Mouse (Mus musculus) skeletal muscle tissue, postnatal 0 days (tissue): ENCODE results near the gene Sp3. TPM values are rescaled to one million over a fixed set of nuclear protein-coding genes. Genes with fewer than 3 reads are reported as not detected.

Experiments used
- microRNA-seq, 2 experiments: library from miRNA; unstranded; fragments of <30 nt; microRNA quantifications; one replicate each; pipeline ENCODE4; 2016
- polyA plus RNA-seq: library from polyadenylated mRNA; unstranded; fragments of >200 nt; fragmentation: Nextera tagmentation; extraction: Ambion mirVana; gene quantifications from 2 replicates; pipeline ENCODE4 v1.2.1, GENCODE M21; 2015

The Sp3 gene
- polyA plus RNA-seq = 23.7 and 24.2 TPM in 2 replicates

GRCm38 (mm10) chr2:72980337-72981074, at the start of gene Sp3:
Gene Sp3 (minus strand): TSS chr2:72980446.

DNA sequence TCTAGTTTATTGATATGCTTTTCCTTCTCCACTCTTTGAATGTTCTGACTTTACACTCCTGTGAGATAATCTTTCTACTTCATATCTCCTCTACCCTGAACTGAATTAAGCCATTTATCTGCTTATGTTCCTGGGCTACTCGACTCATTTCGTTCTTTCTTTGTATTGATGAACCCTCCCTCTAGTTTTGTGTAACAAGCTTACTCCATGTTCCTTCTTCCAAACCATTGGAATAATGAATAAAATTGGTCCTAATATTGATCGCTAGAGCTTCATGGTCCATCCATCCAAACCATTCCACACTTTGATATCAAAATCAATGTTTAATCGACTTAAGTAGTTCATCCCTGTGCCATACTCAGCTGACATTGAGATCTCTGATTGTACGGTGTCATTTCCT, 6.4 kb upstream of the Sp3 start, which contains the start of gene Gm11084:
Gm11084 (minus strand) TSS at position 101 of the 400 bp plus-strand sequence.

Small RNA genes within 50 kb of the gene (microRNA-seq; reads per million reads assigned to microRNA genes)
- gene Gm25960 = 0 reads per million in 2 experiments

Other genes starting within 250 kb of the Sp3 start
- gene Gm11084, start 6.3 kb upstream of the Sp3 start, polyA plus RNA-seq = not detected in 2 replicates
- 81.6 and 85.6 TPM in 2 replicates for gene Ola1, start 238.5 kb upstream of the Sp3 start, polyA plus RNA-seq